Mouse (Mus musculus) left cerebral cortex, adult 9 months (tissue): ENCODE data around the gene Tcp11l2.

Source experiments
- DNase-seq, 2 experiments: peaks; one replicate each; pipeline ENCODE4 v3.0.0; 2022; ENCODE audit warnings: low spot score in 2 of 2

Tcp11l2 gene

DNA sequence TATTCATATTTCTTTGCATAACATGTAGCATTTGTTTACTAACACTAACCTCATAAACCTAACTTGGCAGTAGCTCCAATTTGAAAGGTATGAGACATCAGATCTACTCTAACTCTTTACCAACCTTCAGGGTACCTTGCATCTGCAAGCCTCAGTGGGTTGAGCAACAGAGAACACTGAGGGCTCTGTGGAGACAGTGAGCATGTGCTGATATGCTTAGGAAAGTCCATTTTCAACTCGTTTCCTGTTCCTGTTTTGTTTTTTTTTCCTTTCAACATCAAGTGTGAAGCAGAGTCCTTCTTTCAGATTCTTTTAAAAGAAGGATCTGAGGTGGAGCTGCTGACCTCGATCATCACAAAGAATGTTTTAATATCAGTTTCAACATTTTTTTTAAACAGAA, 20.3 kb upstream of the Tcp11l2 start:
- DNase-seq: no peak

DNA sequence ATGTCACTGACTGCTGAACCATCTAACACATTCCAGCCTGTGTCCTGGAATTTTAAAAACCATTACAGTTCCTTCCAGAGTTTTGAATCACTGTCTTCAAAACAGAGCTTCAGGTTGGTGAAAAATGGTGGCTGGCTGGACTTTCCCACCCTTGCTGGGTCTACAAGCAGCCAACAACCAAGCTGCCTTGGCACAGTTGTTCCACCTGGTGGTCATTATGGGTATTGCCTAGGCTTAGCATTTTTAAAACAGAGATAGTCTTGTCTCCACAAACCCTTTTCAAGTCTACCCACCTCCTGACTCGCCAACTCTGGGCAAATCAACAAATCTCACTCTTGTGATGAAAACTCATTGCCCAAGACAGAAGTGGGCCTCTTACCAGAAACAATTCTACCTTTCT, 17.9 kb upstream of the Tcp11l2 start:
- no peak for DNase-seq

DNA sequence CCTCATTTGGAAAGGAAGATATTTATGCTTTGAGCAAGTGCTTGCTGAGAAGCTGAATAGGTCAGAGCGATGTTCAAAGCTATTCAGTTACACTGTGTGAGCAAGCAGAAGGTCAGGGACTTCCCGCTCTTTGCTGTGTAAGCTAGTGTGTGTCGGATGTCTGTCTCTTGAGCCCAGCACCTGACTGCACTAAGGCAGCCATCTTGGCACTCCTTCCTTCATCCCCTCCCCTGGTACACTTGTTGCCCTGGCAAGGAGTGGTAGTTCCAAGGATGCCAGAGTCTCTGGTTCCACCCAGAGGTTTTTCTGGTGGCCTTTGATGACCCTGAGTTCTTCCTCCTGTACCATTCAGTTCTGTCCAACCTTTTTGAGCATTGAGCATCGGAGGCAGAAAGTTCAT, 16.4 kb upstream of the Tcp11l2 start:
- DNase-seq: no peak

DNA sequence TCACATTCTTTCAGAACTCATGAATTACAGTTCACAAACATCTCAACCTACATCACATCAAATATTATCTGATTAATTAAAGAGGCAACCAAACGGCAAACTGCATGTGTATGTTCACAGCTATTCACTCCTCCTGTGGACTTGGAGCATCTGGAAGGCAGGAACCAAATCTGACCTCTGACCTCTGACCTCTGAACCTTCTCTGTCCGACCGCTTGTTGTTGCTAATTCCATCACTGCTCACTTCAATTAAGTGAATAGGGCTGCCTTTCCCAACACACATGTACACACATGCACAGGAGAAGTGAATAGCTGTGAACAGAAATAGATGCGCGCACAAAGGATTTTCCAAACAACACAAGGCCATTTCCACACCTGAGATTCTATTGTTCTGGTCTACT, 14.3 kb upstream of the Tcp11l2 start:
- no peak for DNase-seq

DNA sequence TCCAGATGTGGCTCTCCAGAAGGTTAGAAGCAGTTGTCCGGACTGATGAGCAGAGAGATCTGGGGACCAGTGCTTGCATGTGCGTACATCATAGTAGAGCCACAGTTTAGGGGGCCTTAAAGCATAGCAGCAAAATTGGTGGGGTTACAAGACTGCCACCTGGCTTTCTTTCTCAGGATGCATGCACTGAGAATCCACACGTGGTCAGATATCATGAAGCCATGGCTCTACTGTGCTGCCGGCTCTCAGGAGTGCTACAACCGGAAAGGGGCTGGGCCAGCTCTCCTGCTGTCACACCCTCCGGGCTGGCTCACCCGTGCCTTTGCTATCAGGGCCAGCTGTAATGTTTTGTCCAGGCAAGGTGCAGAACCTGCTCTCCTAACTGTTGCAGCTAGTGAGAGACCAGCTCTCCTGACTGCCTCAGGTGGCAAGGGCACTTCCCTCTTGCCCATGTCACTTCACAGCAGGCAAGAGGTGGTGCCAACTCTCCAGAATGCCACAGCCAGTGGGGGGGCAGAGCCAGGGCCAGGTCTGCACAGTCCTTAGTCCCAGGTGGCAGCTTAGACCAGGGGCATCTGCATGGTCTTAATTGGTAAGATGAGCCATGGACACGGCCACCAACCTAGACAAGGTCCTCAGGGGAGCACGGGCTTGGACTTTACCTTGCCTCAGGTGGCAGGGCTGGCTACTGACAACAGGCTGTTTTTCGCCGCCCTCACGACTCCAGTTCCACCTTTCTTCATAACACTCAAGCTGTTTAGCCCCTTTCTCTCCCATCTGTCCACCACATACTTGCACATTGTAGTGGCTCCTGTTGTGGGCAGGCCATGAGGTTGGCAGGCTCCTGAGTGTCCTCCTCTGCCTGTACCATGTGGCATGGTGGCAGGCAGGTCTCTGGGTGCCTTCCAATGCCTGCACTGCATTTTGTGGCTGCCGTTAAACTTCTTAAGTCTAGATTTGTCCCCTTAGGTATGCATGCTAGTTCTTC, 13.6 kb upstream of the Tcp11l2 start:
- no peak for DNase-seq

DNA sequence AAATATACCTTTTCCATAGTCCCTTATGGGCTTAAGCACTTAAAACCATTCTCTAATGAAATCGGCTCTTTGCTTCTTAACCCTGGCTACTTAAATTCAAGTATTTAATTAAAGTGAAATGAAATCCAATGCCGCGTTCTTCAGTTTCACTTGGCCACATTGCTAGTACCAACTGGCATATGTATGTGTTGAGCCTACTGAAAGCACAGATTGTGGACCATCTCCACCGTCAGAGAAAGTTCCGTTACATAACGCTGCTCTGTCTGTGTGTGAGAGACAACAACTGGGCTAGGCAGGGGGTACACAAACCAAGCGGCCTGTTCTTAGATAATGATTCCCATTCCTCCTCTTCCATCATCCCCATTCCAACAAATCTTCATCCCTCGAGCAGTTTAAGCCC, 12.0 kb upstream of the Tcp11l2 start:
- DNase-seq: no peak

DNA sequence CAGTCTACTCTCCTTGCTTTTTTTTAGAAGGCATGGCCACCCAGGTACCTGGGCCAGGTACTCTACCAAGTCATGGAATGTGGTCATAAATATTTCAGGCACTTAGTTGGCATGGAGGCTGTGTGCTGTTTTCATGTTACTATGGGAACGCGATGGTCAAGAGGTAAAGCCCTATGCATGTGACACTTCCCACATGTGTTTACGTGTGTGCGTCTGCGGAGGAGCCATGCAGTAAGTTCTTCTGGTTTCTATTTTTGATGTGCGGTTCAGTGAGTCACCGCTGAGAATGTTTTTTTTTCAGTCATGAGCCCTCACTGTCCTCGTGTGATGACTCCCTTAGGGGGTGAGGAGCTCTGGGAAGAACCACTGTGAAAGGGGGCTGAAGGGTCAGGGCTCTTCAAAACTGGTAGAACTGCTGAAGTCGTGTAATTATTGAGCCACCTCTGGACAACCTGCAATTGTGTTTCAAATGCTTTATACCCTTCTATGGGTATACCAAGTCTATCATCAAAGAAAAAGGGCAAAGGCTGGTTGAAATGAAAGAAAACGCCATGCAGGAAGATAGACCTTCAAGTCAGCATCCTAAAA, 5.3 kb upstream of the Tcp11l2 start:
- DNase-seq: no peak

DNA sequence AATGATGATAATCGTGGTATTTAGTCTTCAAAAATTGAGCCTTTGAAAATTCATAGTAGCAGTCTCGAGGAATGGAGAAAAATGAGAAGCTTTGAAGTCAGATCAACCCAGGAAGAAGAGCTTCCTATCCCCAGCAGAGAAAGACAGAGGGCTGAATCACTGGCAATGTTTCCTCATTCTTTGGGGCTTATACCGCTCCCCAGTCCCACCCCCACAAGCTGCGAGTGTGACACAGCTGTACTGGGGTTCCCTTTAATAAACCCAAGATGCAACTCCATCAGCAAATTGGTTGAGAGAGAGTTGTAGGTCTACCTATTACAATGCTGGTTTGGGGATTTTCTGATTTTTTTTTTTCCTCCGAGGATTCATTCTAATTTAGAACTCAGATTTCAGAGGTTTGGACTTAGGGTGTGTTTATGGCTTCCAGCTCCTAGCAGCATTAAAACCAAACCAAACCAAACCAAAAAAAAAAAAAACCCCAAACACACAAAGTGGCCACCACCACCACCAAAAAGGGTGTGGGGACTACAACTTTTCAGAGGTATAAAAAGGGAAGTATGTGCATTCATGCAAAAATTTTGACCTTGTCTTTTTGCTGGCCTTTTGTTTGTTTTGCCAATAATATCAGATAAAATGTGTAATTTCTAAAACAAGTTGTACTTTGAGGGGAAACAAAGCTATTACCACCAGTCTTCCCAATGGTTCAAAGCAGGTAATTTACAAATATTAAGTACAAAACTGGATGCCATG, 2.6 kb upstream of the Tcp11l2 start:
- no peak for DNase-seq

DNA sequence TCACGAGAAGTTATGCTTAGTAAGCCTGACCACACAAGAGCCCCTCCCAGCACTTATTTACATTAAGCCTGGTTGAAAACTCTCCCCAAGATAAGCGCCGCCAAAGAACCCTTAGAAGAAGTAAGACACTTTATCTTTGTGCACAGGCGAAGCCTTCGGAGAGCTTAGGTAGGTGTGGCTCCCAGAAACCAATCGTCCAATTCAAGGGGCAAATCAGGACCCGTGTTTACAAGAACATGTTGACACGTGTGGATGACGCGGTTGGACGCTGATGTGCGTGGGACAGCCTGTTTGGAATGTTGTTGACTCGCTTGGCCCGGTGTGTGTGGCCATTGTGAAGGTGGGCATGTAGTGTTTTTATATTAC, 414 bp upstream of the Tcp11l2 start:
- no peak for DNase-seq

DNA sequence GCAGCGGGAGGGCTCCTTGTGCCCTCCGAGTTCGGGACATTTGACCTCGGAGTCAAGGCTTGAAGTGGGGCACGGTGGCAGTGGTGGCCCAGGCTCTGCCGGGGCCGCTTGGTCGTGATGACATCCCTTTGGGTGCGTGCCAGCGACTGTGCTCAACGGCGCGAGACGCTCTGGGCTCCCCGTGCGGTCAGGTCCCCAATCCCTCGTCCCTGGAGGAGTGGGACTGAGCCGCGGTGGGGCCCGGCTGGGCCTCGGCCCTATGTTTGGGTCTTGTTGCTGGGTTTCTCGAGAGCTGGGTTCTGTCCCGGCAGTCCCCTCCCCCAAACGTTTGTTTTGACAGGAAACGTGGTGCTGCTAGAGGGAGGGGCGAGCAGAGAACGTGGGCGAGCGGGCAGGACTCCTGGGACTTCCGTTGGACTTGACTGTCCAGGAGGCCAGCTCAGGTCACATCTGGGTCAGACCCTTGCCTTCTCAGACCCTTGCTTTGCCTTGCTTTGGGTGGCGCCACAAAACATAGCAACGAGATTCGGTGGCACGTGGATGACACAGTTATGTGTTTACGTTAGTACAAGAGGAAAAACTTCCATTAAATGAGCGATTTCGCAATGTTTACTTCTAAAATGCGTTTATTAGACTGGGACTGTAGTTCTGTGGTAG, 773 bp downstream of the Tcp11l2 start:
- peak; percentile 37 to 64 for DNase-seq

DNA sequence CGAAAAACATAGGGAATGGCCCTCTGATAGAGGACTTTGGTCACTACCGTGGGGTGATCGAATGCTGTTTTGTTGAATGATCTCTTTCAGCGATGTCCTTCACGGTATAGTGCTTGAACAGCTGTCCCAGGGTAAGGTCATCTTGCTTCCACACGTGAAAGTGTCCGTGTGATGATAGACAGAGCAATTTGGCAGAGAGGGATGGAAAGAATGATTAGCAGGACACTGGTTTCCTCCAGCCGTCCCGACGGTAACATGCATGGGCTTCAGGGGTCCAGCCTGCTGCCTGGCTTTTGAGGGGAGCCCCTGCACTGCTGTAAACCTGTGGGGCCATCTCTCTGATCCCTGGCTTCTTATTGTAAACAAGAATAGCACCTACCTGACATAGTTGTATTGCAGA, 2.3 kb downstream of the Tcp11l2 start:
- no peak for DNase-seq

DNA sequence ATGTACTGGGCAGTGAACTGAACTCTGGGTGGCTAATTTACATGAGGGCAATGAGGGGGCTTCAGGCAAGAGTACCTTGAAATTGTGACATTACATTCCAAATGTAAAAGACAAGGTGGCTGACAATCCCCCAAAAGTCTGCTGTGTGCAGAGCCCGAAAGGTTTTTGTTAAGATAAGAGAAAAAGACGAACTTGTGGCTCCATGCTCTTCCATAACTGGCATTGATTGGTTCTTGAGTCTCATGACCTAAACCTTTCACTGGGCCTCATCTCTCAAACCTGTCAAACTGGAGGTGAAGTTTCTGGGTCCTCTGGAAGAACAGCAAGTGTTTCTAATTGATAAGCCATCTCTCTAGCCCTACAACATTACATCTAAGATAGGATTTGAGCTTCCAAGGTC, 3.1 kb downstream of the Tcp11l2 start:
- DNase-seq: no peak

DNA sequence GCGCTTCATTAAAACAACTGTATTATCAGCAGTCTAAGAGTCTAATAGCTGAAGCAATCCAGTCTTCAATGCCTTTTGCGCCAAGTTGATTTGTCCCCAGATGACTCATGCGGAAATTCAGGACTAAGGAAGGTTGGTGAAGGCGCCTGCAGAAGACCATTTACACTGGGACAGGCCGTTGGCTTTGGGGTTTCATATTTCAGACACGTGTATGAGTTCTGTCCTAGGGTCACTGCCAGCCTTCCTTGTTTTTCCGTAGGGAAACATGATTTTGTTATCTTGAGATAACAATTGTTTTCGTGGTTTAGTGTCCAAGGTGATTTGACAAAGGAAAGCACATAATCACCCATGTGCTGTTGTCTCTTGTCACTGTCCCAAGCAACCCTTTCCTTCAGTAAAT, 4.8 kb downstream of the Tcp11l2 start:
- DNase-seq: no peak

DNA sequence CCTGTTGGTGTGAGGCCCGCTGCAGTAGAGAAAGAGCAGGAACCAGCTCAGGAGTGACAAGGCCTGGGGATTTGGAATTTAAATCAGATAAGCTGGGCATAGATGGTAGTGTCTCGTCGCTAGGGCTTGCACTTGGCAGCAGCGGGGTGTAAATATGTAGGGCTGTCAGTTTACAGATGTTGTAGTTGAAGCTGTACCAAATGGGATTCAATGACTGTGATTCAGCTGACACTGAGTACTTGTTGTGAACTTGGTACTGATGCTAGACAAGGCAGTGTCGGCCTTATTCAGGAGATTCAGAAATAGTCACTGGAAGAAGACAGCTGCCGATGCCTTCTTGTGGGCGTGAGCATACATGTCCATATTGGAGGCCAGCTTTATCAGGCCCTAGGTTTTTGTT, 5.8 kb downstream of the Tcp11l2 start:
- DNase-seq: peak in 1 of 2 experiments; percentile 15

DNA sequence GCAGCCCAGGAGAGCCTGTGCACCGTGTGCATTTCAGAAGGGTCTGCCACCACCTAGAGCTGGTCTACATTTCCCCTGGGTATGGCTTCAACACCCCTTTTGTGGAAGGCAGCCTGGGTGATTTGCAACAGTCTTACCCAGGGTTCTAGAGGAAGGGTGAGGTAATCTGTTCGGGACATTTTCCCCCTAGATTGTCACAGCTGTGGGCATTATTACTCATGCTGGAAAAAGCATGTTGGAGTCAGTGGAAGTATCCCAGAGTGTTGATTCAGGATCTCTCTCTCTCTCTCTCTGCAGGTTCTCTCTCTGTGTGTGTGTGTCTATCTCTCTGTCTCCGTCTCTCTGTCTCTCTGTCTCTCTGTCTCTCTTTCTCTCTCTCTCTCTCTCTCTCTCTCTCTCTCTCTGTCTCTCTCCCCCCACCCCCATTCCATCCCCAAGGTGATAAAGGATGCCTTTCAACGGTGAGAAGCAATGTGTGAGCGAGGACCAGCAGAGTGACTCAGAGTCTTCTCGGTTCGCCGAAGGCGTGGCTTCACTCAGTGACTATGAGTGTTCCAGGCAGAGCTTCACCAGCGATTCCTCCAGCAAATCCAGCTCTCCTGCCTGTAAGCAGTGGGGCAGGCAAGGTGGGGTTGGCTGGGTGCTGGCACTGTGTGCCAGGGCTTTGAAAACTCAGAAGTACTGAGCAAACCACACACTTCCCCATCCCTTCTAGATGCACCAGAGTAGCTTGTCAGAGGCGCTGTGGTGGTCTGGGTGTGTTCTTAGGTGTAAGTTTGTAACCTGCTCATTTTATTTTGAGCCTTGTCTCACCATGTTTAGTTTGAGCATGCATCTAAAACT, 8.2 kb downstream of the Tcp11l2 start:
- DNase-seq: no peak

DNA sequence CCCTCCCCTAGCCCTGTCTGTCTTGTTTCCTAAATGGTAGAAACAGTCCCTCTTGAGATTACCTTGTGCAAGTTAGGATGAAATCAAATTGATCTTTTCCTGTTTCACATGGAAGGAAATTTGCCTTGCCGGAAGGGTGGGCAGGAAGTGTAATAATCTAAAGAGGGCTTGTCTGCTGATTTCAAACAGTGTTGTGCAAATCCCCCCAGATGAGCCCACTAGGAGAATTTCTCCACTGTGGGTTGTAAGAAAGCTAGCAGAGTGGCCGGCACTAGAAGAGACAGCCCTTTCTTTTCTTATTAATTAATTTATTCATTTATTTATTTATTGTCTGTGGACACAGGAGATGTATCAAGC, 8.8 kb downstream of the Tcp11l2 start:
- no peak for DNase-seq

DNA sequence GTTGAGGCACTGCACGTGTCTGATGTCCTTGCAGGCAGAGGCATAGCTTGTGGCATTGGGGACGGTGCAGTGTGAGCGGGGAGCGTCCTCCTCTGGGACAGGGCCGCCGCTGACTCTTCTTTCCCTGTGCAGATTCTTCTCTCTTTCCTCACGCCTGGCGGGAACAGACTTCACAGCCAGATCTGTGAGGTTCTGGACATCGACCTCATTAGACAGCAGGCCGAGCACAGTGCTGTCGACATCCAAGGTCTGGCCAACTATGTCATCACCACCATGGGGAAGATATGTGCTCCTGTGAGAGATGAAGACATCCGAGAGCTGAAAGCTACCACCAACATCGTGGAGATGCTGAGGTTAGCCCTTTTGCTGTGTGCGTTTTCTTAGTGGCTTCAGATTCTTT, 14.5 kb downstream of the Tcp11l2 start:
- DNase-seq: no peak

DNA sequence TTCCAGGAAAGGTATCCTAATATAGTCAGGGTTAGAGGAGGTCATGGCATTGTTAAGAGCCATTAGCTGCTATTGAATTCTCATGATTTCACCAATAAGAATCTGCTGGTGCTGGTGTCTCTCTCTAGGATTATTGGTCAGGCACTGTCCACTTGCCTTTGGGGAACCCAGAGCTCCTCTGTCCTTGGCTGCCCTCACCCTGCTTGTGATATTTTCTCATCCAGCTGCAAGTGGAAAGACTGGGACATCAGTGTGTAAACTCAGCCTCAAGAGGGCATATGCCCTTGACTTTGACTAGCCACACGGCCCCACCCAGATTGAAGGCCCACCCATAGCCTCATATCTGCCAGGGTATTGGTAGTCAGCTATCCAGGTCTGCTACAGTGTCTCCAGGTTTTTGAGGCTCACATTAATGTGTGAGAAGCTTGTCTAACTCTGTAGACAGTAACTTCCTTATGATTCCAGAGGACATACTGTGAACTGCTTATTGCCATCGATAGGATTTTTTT, 15.3 kb downstream of the Tcp11l2 start:
- DNase-seq: no peak

DNA sequence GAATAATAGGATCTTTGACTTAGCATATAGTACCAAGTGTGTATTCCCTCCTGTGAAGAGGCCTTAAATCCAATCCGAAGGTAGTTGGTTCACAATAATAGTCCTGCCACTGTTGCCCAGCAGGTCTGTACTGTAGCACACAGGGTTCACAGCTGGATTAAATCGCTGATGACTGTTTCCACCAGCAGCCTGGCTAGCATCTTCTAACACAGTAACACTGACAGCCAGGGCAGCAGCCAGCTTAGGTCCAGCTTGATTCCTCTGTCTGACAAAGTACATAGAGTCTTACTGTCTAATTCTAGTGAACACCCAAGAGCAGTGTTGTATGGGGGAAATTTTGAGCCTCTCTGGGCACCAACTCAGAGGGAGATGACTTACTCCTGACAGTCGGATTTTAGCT, 16.3 kb downstream of the Tcp11l2 start:
- no peak for DNase-seq

DNA sequence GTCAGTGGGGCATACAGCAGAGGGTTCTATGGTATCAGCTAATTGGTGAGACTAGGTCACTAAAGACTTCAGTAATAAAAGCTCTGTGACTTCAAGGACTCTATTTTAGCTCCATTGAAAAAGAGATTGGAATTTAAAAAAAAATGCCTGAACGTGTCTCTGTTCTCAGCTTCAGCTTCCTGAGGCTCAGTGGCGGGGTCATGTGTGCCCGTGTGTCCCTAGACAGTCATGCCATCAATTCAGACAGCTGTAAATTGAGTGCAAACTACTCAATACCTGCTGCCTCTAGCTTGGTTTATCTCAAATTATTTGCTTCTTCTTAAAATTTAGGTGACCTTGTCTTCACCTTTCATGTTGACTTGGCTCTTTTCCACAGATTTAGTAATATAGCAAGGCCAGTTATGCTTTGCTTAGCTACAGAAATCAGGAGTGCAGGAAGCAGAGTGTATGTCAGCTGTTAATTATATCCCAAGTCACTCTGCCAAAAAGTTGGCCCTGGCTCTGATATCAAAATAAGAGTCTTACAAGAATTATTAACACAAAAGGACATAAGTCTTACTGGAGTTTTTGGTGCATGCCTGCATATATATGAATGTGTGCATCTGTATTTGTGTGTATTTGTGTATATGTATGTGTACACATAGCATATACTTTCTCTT, 20.8 kb downstream of the Tcp11l2 start:
- no peak for DNase-seq

DNA sequence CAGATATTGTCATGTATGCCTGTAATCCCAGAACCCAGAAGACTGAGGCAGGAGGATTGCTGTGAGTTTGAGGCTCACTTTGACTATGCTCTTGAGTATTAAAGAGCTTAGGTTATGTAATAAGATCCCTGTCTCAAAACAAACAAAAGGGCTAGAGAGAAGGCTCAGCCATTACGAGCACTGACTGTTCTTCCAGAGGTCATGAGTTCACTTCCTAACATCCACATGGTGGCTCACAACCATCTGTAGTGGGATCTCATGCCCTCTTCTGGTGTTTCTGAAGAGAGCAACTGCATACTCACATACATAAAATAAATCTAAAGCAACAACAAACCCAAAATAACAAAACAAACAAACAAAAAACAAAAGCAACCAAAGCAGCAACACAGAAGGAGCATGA, 21.7 kb downstream of the Tcp11l2 start:
- DNase-seq: no peak
